Mouse (Mus musculus) ES-E14 (cell line): ENCODE data around the gene Rgs6. TPM values are rescaled to one million over a fixed set of nuclear protein-coding genes. Genes with fewer than 3 reads are reported as not detected.

ENCODE experiments used
- DNase-seq: peaks from one replicate; pipeline ENCODE4 v3.0.0-alpha.2; 2013; ENCODE audit warnings: low read depth, low spot score
- H3K27ac ChIP-seq: 2 replicates; pipeline ENCODE4 v1.5.1; 2012; ENCODE audit warnings: low read depth, mild to moderate bottlenecking, low read length, moderate library complexity, mixed read lengths; ENCODE audit not compliant: poor library complexity, insufficient read depth, severe bottlenecking
- H3K36me3 ChIP-seq: 2 replicates; pipeline ENCODE4 v1.6.1; 2012; ENCODE audit warnings: mild to moderate bottlenecking, low read length, moderate library complexity, mixed read lengths; ENCODE audit not compliant: control insufficient read depth, poor library complexity, insufficient read depth, severe bottlenecking
- H3K4me1 ChIP-seq, 2 experiments: fragments of 150-350 bp in 1 of 2; sonication (generic) in 1 of 2; 2 replicates each; pipeline ENCODE4 v1.6.1; 2012; ENCODE audit warnings: low read length in 2 of 2, mild to moderate bottlenecking in 1 of 2, mixed read lengths in 1 of 2; ENCODE audit not compliant: control insufficient read depth in 2 of 2, insufficient read depth in 2 of 2, poor library complexity in 1 of 2
- H3K4me3 ChIP-seq, 2 experiments: fragments of 150-350 bp in 1 of 2; sonication (generic) in 1 of 2; 2 replicates each; pipeline ENCODE4 v1.5.1; 2012; ENCODE audit warnings: low read length in 2 of 2, low read depth in 1 of 2, mild to moderate bottlenecking in 1 of 2, mixed read lengths in 1 of 2; ENCODE audit not compliant: insufficient read depth in 1 of 2, poor library complexity in 1 of 2, severe bottlenecking in 1 of 2
- H3K9ac ChIP-seq: 2 replicates; pipeline ENCODE4 v1.6.1; 2012; ENCODE audit warnings: low read depth, mild to moderate bottlenecking, low read length, mixed read lengths; ENCODE audit not compliant: poor library complexity, insufficient read depth, severe bottlenecking
- H3K9me3 ChIP-seq: fragments of 150-350 bp; sonication (generic); 2 replicates; pipeline ENCODE4 v1.6.1; 2012; ENCODE audit warnings: low read depth, mild to moderate bottlenecking, low read length; ENCODE audit not compliant: control insufficient read depth, insufficient read depth
- CHD2 ChIP-seq: IDR thresholded peaks from 2 replicates; pipeline ENCODE4 v1.6.1; 2014; ENCODE audit warnings: mild to moderate bottlenecking, low read depth, low read length, inconsistent platforms
- HCFC1 ChIP-seq: IDR thresholded peaks from 2 replicates; pipeline ENCODE4 v1.6.1; 2012; ENCODE audit warnings: low read length, inconsistent platforms, borderline replicate concordance; ENCODE audit not compliant: insufficient read depth
- MAFK ChIP-seq: IDR thresholded peaks from 2 replicates; pipeline ENCODE4 v1.6.1; 2014; ENCODE audit warnings: mild to moderate bottlenecking, low read depth, low read length, inconsistent platforms; ENCODE audit not compliant: insufficient read depth
- ZC3H11A ChIP-seq: IDR thresholded peaks from 2 replicates; pipeline ENCODE4 v1.6.1; 2012; ENCODE audit warnings: low read depth, mild to moderate bottlenecking, inconsistent platforms, low read length, borderline replicate concordance
- ZNF384 ChIP-seq: IDR thresholded peaks from 2 replicates; pipeline ENCODE4 v1.6.1; 2012; ENCODE audit warnings: low read depth, low read length, inconsistent platforms
- in situ Hi-C, 2 experiments: fragments of 600-800 bp; cut with MboI; formaldehyde crosslinking; loops; one replicate each; pipeline ENCODE4 v1.15.1; 2025; ENCODE audit warnings: low sequenced_read_pairs in 2 of 2, inconsistent platforms in 1 of 2; ENCODE audit not compliant: unreplicated experiment in 2 of 2
- total RNA-seq: library from RNA; depleted of rRNA; stranded (reverse); fragments of 300-350 nt; gene quantifications from 2 replicates; pipeline ENCODE4 v1.2.3, GENCODE M21; 2012

Rgs6 gene
- total RNA-seq, 1 experiment = 0.49 TPM

GRCm38 (mm10) chr12:83034859-83035569 is 446.9 kb downstream of the Rgs6 start:
- H3K4me3 ChIP-seq = no peak overlapping the region
- no peak overlapping the region for H3K27ac ChIP-seq
- no peaks in the 10 kb centered on the region for H3K9me3 ChIP-seq
- peaks cover 0 to 4% of the 10 kb centered on the region in 2 experiments; a peak in 1 of 4 replicates for H3K4me1 ChIP-seq
- no peaks in the 10 kb centered on the region for H3K36me3 ChIP-seq
- H3K9ac ChIP-seq = no peak overlapping the region
- no peak for DNase-seq
- no peak for TF ChIP-seq CHD2
- TF ChIP-seq ZC3H11A = no peak
- TF ChIP-seq HCFC1 = no peak
- TF ChIP-seq ZNF384 = no peak
- TF ChIP-seq MAFK = no peak
- in situ Hi-C loops = no loop called here

GRCm38 (mm10) chr12:83037798-83038560 is 449.9 kb downstream of the Rgs6 start:
- TF ChIP-seq ZNF384 = no peak
- TF ChIP-seq HCFC1 = no peak
- TF ChIP-seq CHD2 = no peak
- Histone ChIP-seq H3K36me3 (no peaks in the 10 kb centered on the region), H3K9ac (no peak overlapping the region), H3K4me3 (no peak overlapping the region), H3K27ac (no peak overlapping the region), H3K4me1 (peaks cover 0 to 4% of the 10 kb centered on the region in 2 experiments; a peak in 1 of 4 replicates), H3K9me3 (no peaks in the 10 kb centered on the region)
- in situ Hi-C loops = no loop called here
- no peak for DNase-seq

GRCm38 (mm10) chr12:83038779-83039178 is 450.7 kb downstream of the Rgs6 start:
- Histone ChIP-seq H3K36me3 (no peaks in the 10 kb centered on the region), H3K4me3 (no peak overlapping the region)
- in situ Hi-C loops = no loop called here

GRCm38 (mm10) chr12:83039859-83040258 is 451.8 kb downstream of the Rgs6 start:
- Histone ChIP-seq H3K9me3 (no peaks in the 10 kb centered on the region), H3K27ac (no peak overlapping the region), H3K9ac (no peak overlapping the region), H3K4me1 (peaks cover 0 to 4% of the 10 kb centered on the region in 2 experiments; a peak in 1 of 4 replicates), H3K4me3 (no peak overlapping the region), H3K36me3 (no peaks in the 10 kb centered on the region)
- in situ Hi-C loops = no loop called here
- no peak for DNase-seq
- TF ChIP-seq HCFC1 (no peak), ZNF384 (no peak), ZC3H11A (no peak)

More at GRCm38 (mm10) chr12:83038779-83039178, 450.7 kb downstream of the Rgs6 start:
- TF ChIP-seq ZNF384 (no peak), ZC3H11A (no peak), MAFK (no peak), HCFC1 (no peak), CHD2 (no peak)
- peaks cover 0 to 4% of the 10 kb centered on the region in 2 experiments; a peak in 1 of 4 replicates for H3K4me1 ChIP-seq
- H3K27ac ChIP-seq = no peak overlapping the region
- H3K9ac ChIP-seq = no peak overlapping the region
- DNase-seq = no peak
- no peaks in the 10 kb centered on the region for H3K9me3 ChIP-seq
